Mouse (Mus musculus) testis, adult 2 months (tissue): ENCODE data around the gene Nav3.

Experiments
- CTCF ChIP-seq: fragments of 200-500 bp; IDR thresholded peaks from 2 replicates; pipeline ENCODE4 v1.5.1; 2012; ENCODE audit warnings: low read depth, mild to moderate bottlenecking, inconsistent platforms, low read length, moderate library complexity; ENCODE audit not compliant: control insufficient read depth, insufficient read depth, insufficient replicate concordance
- POLR2A ChIP-seq: fragments of 200-500 bp; IDR thresholded peaks from 2 replicates; pipeline ENCODE4 v1.6.1; 2012; ENCODE audit warnings: low read depth, mild to moderate bottlenecking, inconsistent platforms, low read length, moderate library complexity; ENCODE audit not compliant: control insufficient read depth

- TF ChIP-seq CTCF (no peak), POLR2A (no peak)
These were observed 83.1 kb downstream of the Nav3 start for GRCm38 (mm10) chr10:110372724-110373455.
